Mouse (Mus musculus): ENCODE results near the gene Tmem239.

- TF ChIP-seq CTCF (IDR thresholded peaks at IDR 0.05; ENCODE audit: control insufficient read depth, insufficient read depth, insufficient replicate concordance, low read depth, low read length) (no peak), POLR2A (IDR thresholded peaks at IDR 0.05; ENCODE audit: control insufficient read depth, low read depth, low read length) (no peak)
These were observed 47.1 kb downstream of the Tmem239 start for GRCm38 (mm10) chr2:130453421-130453820.

Data from testis, adult 2 months (tissue).